Mouse (Mus musculus) liver, embryonic 13.5 days (tissue): ENCODE results near the gene Wnt11. TPM values are rescaled to one million over a fixed set of nuclear protein-coding genes. Genes with fewer than 3 reads are reported as not detected.

Experiments used
- ATAC-seq: fragments of 200-750 bp; cut with Nextera tagmentation; 2 replicates; pipeline ENCODE4 v1.8.0; 2017; ENCODE audit warnings: low read depth, mild to moderate bottlenecking, moderate number of reproducible peaks, moderate library complexity
- DNase-seq: peaks from one replicate; pipeline ENCODE4 v3.0.0; 2022
- H3K27ac ChIP-seq: fragments of 300-500 bp; sonication (generic); 2 replicates; pipeline ENCODE4 v1.5.1; 2015; ENCODE audit warnings: moderate library complexity, mild to moderate bottlenecking, inconsistent platforms
- H3K27me3 ChIP-seq: fragments of 300-500 bp; sonication (generic); 2 replicates; pipeline ENCODE4 v1.6.1; 2015; ENCODE audit warnings: mild to moderate bottlenecking, inconsistent platforms
- H3K36me3 ChIP-seq: fragments of 300-500 bp; sonication (generic); 2 replicates; pipeline ENCODE4 v1.6.1; 2015; ENCODE audit warnings: mild to moderate bottlenecking, inconsistent platforms
- H3K4me1 ChIP-seq: fragments of 300-500 bp; sonication (generic); replicated peaks from 2 replicates; pipeline ENCODE4 v1.6.1; 2015; ENCODE audit warnings: inconsistent platforms
- H3K4me2 ChIP-seq: fragments of 300-500 bp; sonication (generic); 2 replicates; pipeline ENCODE4 v1.6.1; 2015; ENCODE audit warnings: inconsistent platforms, mild to moderate bottlenecking, moderate library complexity
- H3K4me3 ChIP-seq: fragments of 300-500 bp; sonication (generic); replicated peaks from 2 replicates; pipeline ENCODE4 v1.5.1; 2015; ENCODE audit warnings: mild to moderate bottlenecking, inconsistent platforms
- H3K9ac ChIP-seq: fragments of 300-500 bp; sonication (generic); 2 replicates; pipeline ENCODE4 v1.6.1; 2015; ENCODE audit warnings: mild to moderate bottlenecking, inconsistent platforms
- H3K9me3 ChIP-seq: fragments of 300-500 bp; sonication (generic); replicated peaks from 2 replicates; pipeline ENCODE4 v1.6.1; 2016; ENCODE audit warnings: inconsistent platforms
- WGBS: fragments of 180-500 bp; shearing (Covaris S2); methylation state at CpG from one replicate; pipeline ENCODE4 v1.1.7; 2015; ENCODE audit not compliant: insufficient replicate concordance; 5-methylcytosine and 5-hydroxymethylcytosine counted together
- polyA plus RNA-seq: library from polyadenylated mRNA; unstranded; fragments of >200 nt; fragmentation: Nextera tagmentation; extraction: Ambion mirVana; gene quantifications from 2 replicates; pipeline ENCODE4 v1.2.1, GENCODE M21; 2015

The Wnt11 gene
- polyA plus RNA-seq, 1 experiment from 2014 or later, result 0.84 TPM

DNA sequence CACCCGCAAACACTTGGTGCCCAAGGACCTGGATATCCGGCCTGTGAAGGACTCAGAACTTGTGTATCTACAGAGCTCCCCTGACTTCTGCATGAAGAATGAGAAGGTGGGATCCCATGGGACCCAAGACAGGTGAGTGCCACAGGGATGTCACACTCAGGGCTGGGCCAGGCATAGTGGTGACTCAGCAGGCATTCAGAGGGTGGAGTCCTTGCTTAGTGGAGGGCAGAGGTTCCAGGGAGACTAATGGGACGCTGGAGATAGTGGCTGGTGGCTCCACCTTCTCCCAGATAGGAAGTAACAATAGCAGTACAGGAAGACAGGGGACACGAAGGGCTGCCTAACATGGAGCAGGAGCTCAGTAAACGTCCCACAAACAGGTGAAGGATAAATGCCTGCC, 15.5 kb downstream of the Wnt11 start:
- DNase-seq (no peak), ATAC-seq (no peak)
- no peak overlapping the region for H3K9ac ChIP-seq
- H3K27me3 ChIP-seq, result no peaks in the 10 kb centered on the region
- H3K9me3 ChIP-seq, result no peaks in the 10 kb centered on the region
- no peaks in the 10 kb centered on the region for H3K36me3 ChIP-seq
- WGBS, result 52% methylated on average over 5 of the region's 5 CpGs
- no peak overlapping the region for H3K4me3 ChIP-seq
- no peak overlapping the region for H3K27ac ChIP-seq
- H3K4me2 ChIP-seq, result no peak overlapping the region
- peaks cover 20% of the 10 kb centered on the region for H3K4me1 ChIP-seq

DNA sequence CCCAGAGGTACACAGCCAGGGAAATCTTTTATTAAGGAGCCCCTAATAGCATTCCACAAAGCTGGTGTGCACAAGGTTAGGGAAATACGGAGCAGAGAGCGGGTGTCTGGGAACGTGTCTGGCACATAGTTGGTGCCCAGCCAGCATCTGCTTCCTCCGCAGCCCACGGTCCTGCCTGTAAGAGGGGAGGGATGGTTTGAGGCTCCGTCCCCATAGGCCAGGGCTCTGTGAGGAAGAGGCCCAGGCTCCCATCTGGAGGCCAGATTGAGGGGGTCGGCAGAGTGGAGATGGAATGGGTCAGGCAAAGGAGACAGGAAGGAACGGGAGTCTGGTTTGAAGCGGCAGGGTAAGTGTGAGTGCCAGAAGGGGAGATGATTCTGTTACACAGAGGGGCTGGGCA, 16.3 kb downstream of the Wnt11 start:
- no peak for ATAC-seq
- Histone ChIP-seq H3K27me3 (no peaks in the 10 kb centered on the region), H3K36me3 (no peaks in the 10 kb centered on the region), H3K9ac (no peak overlapping the region), H3K9me3 (no peaks in the 10 kb centered on the region), H3K4me1 (peaks cover 20% of the 10 kb centered on the region), H3K4me3 (no peak overlapping the region), H3K27ac (no peak overlapping the region), H3K4me2 (no peak overlapping the region)
- 58% methylated on average over 9 of the region's 9 CpGs for WGBS
- no peak for DNase-seq

DNA sequence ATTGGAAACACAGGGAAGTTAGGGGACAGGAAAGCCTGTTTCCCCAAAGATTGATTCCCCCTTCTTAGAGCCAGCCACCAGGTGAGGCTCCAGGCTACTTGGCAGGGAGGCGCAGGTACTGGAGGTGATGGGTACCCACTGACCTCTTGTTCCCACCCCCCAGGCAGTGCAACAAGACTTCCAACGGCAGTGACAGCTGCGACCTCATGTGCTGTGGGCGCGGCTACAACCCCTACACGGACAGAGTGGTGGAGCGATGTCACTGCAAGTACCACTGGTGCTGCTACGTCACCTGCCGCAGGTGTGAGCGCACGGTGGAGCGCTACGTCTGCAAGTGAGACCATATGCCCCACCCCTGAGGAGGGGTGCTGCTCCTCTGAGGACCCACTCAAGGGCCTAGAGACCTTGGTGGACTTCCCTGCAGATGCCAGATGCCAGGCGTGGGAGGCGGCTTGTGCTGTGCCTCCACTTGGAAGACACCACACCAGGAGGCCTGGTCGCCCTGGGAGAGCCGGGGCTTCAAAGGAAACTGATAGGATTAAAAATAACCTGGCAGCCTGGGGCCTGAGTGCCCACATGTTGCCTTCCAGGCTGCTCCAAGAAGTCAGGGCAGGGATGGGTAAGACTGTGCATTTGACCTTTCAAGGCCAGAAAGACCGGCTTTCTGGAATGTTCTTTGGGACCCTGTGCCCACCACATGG, 18.2 kb downstream of the Wnt11 start:
- Histone ChIP-seq H3K4me3 (no peak overlapping the region), H3K36me3 (no peaks in the 10 kb centered on the region), H3K4me2 (no peak overlapping the region), H3K9me3 (no peaks in the 10 kb centered on the region), H3K4me1 (peaks cover 20% of the 10 kb centered on the region), H3K9ac (no peak overlapping the region), H3K27me3 (no peaks in the 10 kb centered on the region), H3K27ac (no peak overlapping the region)
- DNase-seq (no peak), ATAC-seq (no peak)
- 75% methylated on average over 18 of the region's 18 CpGs for WGBS

DNA sequence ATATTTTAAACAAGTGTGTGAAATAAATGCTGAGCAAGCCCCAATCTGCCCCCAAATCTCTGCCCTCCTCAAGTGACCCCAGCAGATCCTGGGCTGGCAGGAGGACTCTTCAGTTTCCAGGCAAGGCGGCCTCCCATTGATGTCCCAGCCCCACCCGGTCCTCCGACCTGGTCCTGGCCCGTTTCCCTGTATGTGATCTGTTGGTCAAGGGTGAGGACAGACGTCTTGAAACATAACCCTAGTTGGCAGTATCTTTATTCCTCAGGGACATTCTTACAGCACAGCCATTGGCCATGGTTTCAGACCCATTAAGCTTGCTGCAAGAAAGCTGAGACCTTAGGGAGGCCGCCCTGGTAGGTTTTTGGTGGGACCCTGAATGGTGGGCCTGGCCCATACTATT, 18.9 kb downstream of the Wnt11 start:
- H3K9ac ChIP-seq, result no peak overlapping the region
- H3K27ac ChIP-seq, result no peak overlapping the region
- no peak overlapping the region for H3K4me3 ChIP-seq
- H3K9me3 ChIP-seq, result no peaks in the 10 kb centered on the region
- peaks cover 15% of the 10 kb centered on the region for H3K4me1 ChIP-seq
- 66% methylated on average over 6 of the region's 6 CpGs for WGBS
- DNase-seq, result no peak
- no peaks in the 10 kb centered on the region for H3K27me3 ChIP-seq
- H3K36me3 ChIP-seq, result no peaks in the 10 kb centered on the region
- no peak for ATAC-seq
- H3K4me2 ChIP-seq, result no peak overlapping the region

DNA sequence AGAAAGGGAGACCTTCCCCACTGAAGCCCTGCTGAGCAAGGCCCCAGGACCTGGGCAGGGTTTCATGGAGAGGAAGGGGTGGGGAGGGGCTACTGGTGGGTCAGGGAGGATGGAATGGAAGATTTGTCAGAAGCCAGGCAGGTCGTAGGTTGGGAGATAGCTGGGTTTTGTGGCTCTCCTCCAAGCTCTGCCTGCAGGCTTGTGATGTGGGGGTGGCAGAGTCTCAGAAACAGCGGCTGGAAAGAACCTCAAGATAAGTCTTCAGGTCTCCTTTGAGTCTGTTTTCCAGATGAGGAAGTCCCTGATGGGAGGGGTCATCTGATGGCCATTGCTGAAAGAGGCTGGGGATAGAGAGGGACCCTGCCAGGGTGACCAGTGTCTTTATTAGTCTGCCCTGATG, 20.5 kb downstream of the Wnt11 start:
- no peak overlapping the region for H3K9ac ChIP-seq
- DNase-seq, result no peak
- no peaks in the 10 kb centered on the region for H3K27me3 ChIP-seq
- H3K4me3 ChIP-seq, result no peak overlapping the region
- H3K36me3 ChIP-seq, result no peaks in the 10 kb centered on the region
- H3K4me2 ChIP-seq, result no peak overlapping the region
- no peaks in the 10 kb centered on the region for H3K9me3 ChIP-seq
- H3K4me1 ChIP-seq, result peaks cover 2% of the 10 kb centered on the region; the same call in 1 of the 2 replicates
- no peak overlapping the region for H3K27ac ChIP-seq
- 12% methylated on average over 2 of the region's 2 CpGs for WGBS
- ATAC-seq, result no peak

DNA sequence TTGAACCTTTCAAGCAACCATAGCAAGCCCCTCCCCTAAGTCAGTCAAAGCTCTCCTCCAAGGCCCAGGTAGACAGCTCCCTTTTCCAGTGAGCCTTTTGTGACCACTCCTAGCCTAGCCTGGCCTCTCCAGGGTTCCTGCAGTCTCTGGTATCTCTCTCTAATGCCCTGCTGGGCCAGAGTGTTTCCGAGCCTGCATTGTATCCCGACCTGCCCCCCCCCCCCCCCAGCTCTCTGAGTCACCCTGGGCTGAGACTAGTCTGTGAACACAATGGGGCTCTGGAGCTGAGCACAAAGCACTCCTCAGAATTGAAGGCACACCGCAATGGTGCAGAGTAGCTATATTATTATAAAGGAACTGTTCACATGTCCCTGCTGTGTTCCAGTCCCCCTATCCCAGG, 21.2 kb downstream of the Wnt11 start:
- H3K9ac ChIP-seq, result no peak overlapping the region
- no peak overlapping the region for H3K4me2 ChIP-seq
- DNase-seq (no peak), ATAC-seq (no peak)
- no peaks in the 10 kb centered on the region for H3K9me3 ChIP-seq
- no peaks in the 10 kb centered on the region for H3K36me3 ChIP-seq
- no peak overlapping the region for H3K27ac ChIP-seq
- WGBS, result 38% methylated on average over 3 of the region's 3 CpGs
- no peaks in the 10 kb centered on the region for H3K27me3 ChIP-seq
- H3K4me3 ChIP-seq, result no peak overlapping the region
- H3K4me1 ChIP-seq, result no peaks in the 10 kb centered on the region

DNA sequence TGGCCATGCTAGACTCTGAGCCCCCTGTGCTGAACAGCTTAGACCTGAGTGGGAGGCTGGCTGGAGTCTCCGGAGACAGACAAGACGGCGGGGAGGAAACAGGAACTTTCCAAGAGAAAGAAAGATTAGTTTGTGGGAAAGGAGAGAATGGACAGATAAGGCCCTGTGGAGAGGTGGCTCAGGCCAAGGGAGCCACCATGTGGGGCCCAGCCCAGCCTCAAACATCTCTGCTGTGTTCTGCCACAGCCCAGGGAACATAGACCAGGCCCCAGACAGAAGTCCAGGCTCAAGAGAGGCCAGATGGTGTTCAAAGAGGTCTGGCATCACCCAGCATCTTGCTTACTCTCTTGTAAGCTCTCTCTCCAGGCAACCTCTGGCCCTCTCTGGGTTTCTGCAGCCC, 22.2 kb downstream of the Wnt11 start:
- H3K9ac ChIP-seq, result no peak overlapping the region
- no peaks in the 10 kb centered on the region for H3K36me3 ChIP-seq
- 5% methylated on average over 3 of the region's 3 CpGs for WGBS
- DNase-seq (no peak), ATAC-seq (no peak)
- no peak overlapping the region for H3K4me3 ChIP-seq
- H3K27ac ChIP-seq, result no peak overlapping the region
- H3K4me1 ChIP-seq, result no peaks in the 10 kb centered on the region
- H3K27me3 ChIP-seq, result no peaks in the 10 kb centered on the region
- H3K4me2 ChIP-seq, result no peak overlapping the region
- H3K9me3 ChIP-seq, result no peaks in the 10 kb centered on the region

DNA sequence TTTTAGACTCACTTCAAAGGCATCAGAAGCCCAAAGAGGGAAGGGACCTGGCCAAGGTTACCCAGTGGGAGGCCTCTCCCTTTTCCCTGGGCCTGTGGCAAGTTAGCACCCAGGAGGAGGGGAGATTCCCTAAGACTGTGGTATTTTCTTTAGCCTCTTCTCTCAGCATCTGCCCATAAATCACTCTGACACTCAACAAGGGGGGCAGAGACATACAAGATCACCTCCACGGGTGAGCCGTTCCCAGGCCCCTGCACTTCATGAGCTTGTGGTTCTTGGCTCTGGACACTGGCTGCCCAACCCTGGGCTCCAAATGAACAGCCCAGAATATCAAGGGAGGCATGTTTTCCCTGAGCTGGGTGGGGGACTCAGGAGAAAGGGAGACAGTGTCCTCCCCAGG, 26.1 kb downstream of the Wnt11 start:
- ATAC-seq, result no peak
- Histone ChIP-seq H3K4me1 (no peaks in the 10 kb centered on the region), H3K27me3 (no peaks in the 10 kb centered on the region), H3K36me3 (no peaks in the 10 kb centered on the region), H3K4me2 (no peak overlapping the region), H3K27ac (no peak overlapping the region), H3K9me3 (no peaks in the 10 kb centered on the region), H3K4me3 (no peak overlapping the region), H3K9ac (no peak overlapping the region)
- WGBS, result 45% methylated on average over 2 of the region's 2 CpGs
- no peak for DNase-seq

DNA sequence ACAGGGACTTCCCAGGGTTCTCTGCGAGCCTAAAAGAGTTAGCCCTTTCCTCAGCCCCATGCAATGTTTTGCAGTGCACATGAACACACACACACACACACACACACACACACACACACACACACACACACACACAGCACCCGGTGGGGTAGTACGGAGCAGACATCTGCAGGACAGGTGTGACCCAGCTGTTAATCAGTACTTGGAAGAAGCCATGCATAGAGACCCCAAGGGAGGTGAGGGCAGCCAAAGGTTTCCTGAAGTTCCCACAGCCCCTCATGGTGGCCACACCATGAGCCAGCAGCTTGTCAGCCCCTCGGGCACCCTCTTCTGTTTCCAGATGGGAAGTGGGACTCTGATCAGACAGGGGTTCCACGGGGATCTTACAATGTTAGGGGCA, 28.1 kb downstream of the Wnt11 start:
- no peak for DNase-seq
- WGBS, result 57% methylated on average over 5 of the region's 5 CpGs
- Histone ChIP-seq H3K9me3 (no peaks in the 10 kb centered on the region), H3K9ac (no peak overlapping the region), H3K4me1 (peaks cover 7% of the 10 kb centered on the region), H3K4me2 (no peak overlapping the region), H3K27ac (no peak overlapping the region), H3K36me3 (no peaks in the 10 kb centered on the region), H3K27me3 (no peaks in the 10 kb centered on the region), H3K4me3 (no peak overlapping the region)
- ATAC-seq, result no peak

DNA sequence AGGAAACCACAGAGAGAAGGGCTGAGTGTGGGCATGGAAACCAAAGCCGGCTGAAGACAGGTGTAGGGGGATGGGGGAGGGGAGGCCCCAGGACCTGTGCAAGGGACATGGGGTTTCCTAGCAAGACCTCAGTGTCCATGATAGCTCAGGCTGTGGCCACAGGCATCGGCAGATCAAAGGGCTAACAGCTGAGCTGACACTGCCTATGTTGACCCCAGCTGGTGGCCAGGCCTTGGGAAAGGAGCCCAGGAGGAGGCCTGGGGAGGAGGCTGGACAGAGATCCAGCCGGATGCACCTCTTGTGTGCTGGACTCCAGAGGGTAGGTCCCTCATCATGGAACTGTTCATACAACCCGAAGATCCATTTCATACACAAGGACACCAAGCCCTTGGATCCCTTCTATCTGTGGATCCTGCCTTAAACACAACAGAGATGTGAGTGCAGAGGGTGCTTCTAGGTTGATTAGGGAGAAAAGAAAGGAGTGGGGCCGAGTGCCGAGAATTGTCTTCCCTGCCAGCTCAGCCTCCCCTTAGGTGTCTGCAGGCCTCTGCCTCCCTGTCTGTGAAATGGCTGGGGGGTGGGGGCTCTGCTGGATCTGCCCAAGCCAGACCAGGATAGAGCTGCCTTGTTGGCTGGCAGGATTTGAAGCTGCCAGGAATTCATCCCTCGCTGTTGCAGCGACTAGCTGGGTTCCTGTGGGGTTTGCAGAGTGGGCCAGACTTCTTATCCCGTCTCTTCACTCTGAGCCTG, 29.2 kb downstream of the Wnt11 start:
- ATAC-seq (no peak), DNase-seq (no peak)
- WGBS, result 47% methylated on average over 9 of the region's 9 CpGs
- Histone ChIP-seq H3K9me3 (no peaks in the 10 kb centered on the region), H3K9ac (no peak overlapping the region), H3K27me3 (no peaks in the 10 kb centered on the region), H3K36me3 (no peaks in the 10 kb centered on the region), H3K4me3 (no peak overlapping the region), H3K27ac (no peak overlapping the region), H3K4me1 (peaks cover 10% of the 10 kb centered on the region), H3K4me2 (no peak overlapping the region)

DNA sequence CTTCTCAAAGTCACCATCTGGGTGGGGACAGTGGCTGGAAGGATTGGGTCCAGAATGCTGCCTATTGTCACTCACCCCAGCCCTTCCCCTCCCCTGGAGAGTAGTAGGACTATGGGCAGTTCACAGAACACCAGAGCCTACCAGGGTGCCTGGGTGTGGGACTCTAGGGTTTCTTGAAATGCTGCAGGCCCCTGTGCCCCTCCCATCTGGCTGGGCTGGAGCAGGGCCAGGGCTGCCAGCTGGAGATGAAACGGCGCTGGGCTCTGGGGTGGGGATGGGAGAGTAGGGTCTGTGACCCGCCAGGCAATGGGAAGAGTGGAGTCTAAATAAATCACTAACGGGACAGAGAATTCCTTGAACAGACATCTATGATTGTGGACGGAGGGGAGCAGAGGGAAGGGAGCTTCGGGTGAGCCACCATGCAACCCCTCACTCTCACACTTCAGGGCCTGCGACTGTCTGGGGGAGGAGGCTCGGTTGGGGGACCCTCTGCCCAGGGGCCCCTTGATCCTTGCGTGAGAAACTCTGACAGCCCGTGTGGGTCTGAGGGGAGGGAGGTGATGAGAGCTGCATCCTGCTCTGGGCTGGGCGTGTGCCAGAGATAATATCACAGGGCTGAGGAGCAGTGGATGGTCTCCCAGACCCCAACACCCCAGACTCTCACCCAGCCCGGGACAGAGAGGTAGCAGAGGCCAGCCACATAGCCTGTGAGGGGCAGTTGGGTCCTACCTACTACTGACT, 32.3 kb downstream of the Wnt11 start:
- Histone ChIP-seq H3K27ac (no peak overlapping the region), H3K36me3 (no peaks in the 10 kb centered on the region), H3K9me3 (no peaks in the 10 kb centered on the region), H3K4me3 (no peak overlapping the region), H3K4me1 (peaks cover 10% of the 10 kb centered on the region), H3K9ac (no peak overlapping the region), H3K27me3 (peaks cover 3% of the 10 kb centered on the region; the same call in 1 of the 2 replicates), H3K4me2 (no peak overlapping the region)
- WGBS, result 27% methylated on average over 12 of the region's 12 CpGs
- no peak for DNase-seq
- no peak for ATAC-seq
